Mouse (Mus musculus) cerebellum, adult 8-10 months (tissue): ENCODE measurements at regions not wholly inside any gene's neighbourhood (a gene's known extent, or its start where the extent isn't known, plus 50 kb on each side); places are given as distances from the start of the nearest gene placed in this dataset.

Source experiments
- DNase-seq: peaks from one replicate; pipeline ENCODE4 v3.0.0; 2022

- peak; percentile 18 for DNase-seq
Measured at GRCm38 (mm10) chr8:50180682-50181081, 1336.9 kb upstream of the Tenm3 start.

- no peak for DNase-seq
Measured at GRCm38 (mm10) chr8:50164773-50165454, 1321.2 kb upstream of the Tenm3 start.

GRCm38 (mm10) chr8:50161076-50161475 is 1317.3 kb upstream of the Tenm3 start:
- no peak for DNase-seq

GRCm38 (mm10) chr8:50160326-50160725 is 1316.6 kb upstream of the Tenm3 start:
- DNase-seq: no peak

- no peak for DNase-seq
Measured at GRCm38 (mm10) chr8:50139876-50140275, 1296.1 kb upstream of the Tenm3 start.

- DNase-seq: no peak
Measured at GRCm38 (mm10) chr8:50120041-50120440, 1276.3 kb upstream of the Tenm3 start.

- no peak for DNase-seq
Measured at GRCm38 (mm10) chr8:50082378-50082777, 1238.6 kb upstream of the Tenm3 start.

- no peak for DNase-seq
Measured at GRCm38 (mm10) chr8:50037096-50037495, 1193.3 kb upstream of the Tenm3 start.

- no peak for DNase-seq
Measured at GRCm38 (mm10) chr8:50027544-50027943, 1183.8 kb upstream of the Tenm3 start.

- DNase-seq: no peak
Measured at GRCm38 (mm10) chr8:50007546-50007945, 1163.8 kb upstream of the Tenm3 start.

GRCm38 (mm10) chr8:50004254-50004653 is 1160.5 kb upstream of the Tenm3 start:
- DNase-seq: no peak

GRCm38 (mm10) chr8:50003641-50004040 is 1159.9 kb upstream of the Tenm3 start:
- no peak for DNase-seq

GRCm38 (mm10) chr8:49998281-49999037 is 1154.7 kb upstream of the Tenm3 start:
- no peak for DNase-seq
